Mouse (Mus musculus) thymus, adult 2 months (tissue): ENCODE measurements around the gene Fosl1. TPM values are rescaled to one million over a fixed set of nuclear protein-coding genes. Genes with fewer than 3 reads are reported as not detected.

Experiments
- DNase-seq: peaks from one replicate; pipeline ENCODE4 v3.0.0; 2021
- H3K27ac ChIP-seq: fragments of 200-500 bp; 2 replicates; pipeline ENCODE4 v1.5.1; 2012; ENCODE audit warnings: low read length, control low read depth; ENCODE audit not compliant: control insufficient read depth, insufficient read depth
- H3K27me3 ChIP-seq: fragments of 200-500 bp; 2 replicates; pipeline ENCODE4 v1.6.1; 2012; ENCODE audit warnings: mild to moderate bottlenecking, low read length, moderate library complexity, mixed read lengths; ENCODE audit not compliant: control insufficient read depth, insufficient read depth
- H3K36me3 ChIP-seq: fragments of 200-500 bp; 2 replicates; pipeline ENCODE4 v1.6.1; 2012; ENCODE audit warnings: mild to moderate bottlenecking, low read length, moderate library complexity; ENCODE audit not compliant: control insufficient read depth, insufficient read depth
- H3K4me1 ChIP-seq: fragments of 200-500 bp; replicated peaks from 2 replicates; pipeline ENCODE4 v1.6.1; 2012; ENCODE audit warnings: low read length; ENCODE audit not compliant: control insufficient read depth, insufficient read depth
- H3K4me3 ChIP-seq: fragments of 200-500 bp; 2 replicates; pipeline ENCODE4 v1.5.1; 2012; ENCODE audit warnings: mild to moderate bottlenecking, low read length, control low read depth, moderate library complexity; ENCODE audit not compliant: control insufficient read depth, insufficient read depth
- CTCF ChIP-seq: fragments of 200-500 bp; IDR thresholded peaks from 2 replicates; pipeline ENCODE4 v1.5.1; 2012; ENCODE audit warnings: mild to moderate bottlenecking, control low read depth, low read length, moderate library complexity, borderline replicate concordance; ENCODE audit not compliant: control insufficient read depth, poor library complexity, insufficient read depth; ENCODE audit errors: extremely low read depth
- POLR2A ChIP-seq: fragments of 200-500 bp; IDR thresholded peaks from 2 replicates; pipeline ENCODE4 v1.6.1; 2012; ENCODE audit warnings: mild to moderate bottlenecking, low read length, control low read depth, moderate library complexity; ENCODE audit not compliant: control insufficient read depth, poor library complexity, insufficient read depth; ENCODE audit errors: extremely low read depth
- WGBS: fragments of 180-500 bp; shearing (Covaris S2); methylation state at CpG from one replicate; pipeline ENCODE4 v1.1.7; 2018; 5-methylcytosine and 5-hydroxymethylcytosine counted together
- polyA plus RNA-seq: library from polyadenylated mRNA; depleted of rRNA; stranded (reverse); fragments of >200 nt; gene quantifications from 2 replicates; pipeline ENCODE4 v1.2.3, GENCODE M21; 2012

The Fosl1 gene
- polyA plus RNA-seq, 1 experiment: 0.16 TPM

GRCm38 (mm10) chr19:5418750-5419466 is 28.4 kb upstream of the Fosl1 start:
- 96% methylated on average over 8 of the region's 8 CpGs for WGBS
- DNase-seq: no peak
- no peak overlapping the region for H3K27ac ChIP-seq
- H3K36me3 ChIP-seq: peaks cover 11% of the 10 kb centered on the region; the same call in 1 of the 2 replicates
- H3K4me1 ChIP-seq: peaks cover 19% of the 10 kb centered on the region
- H3K27me3 ChIP-seq: no peaks in the 10 kb centered on the region
- TF ChIP-seq CTCF (no peak), POLR2A (no peak)
- no peak overlapping the region for H3K4me3 ChIP-seq

- Histone ChIP-seq H3K36me3 (peaks cover 11% of the 10 kb centered on the region; the same call in 1 of the 2 replicates), H3K27ac (no peak overlapping the region), H3K4me1 (peaks cover 18% of the 10 kb centered on the region), H3K27me3 (no peaks in the 10 kb centered on the region), H3K4me3 (no peak overlapping the region)
- WGBS: 96% methylated on average over 9 of the region's 9 CpGs
- TF ChIP-seq POLR2A: no peak
- TF ChIP-seq CTCF: no peak
- DNase-seq: no peak
These were observed 27.7 kb upstream of the Fosl1 start for GRCm38 (mm10) chr19:5419630-5420029.

- TF ChIP-seq CTCF (no peak), POLR2A (no peak)
- no peak overlapping the region for H3K4me3 ChIP-seq
- H3K27me3 ChIP-seq: no peaks in the 10 kb centered on the region
- no peak for DNase-seq
- H3K4me1 ChIP-seq: peaks cover 18% of the 10 kb centered on the region
- H3K36me3 ChIP-seq: peaks cover 11% of the 10 kb centered on the region; the same call in 1 of the 2 replicates
- no peak overlapping the region for H3K27ac ChIP-seq
- 95% methylated on average over 6 of the region's 6 CpGs for WGBS
These were observed 26.8 kb upstream of the Fosl1 start for GRCm38 (mm10) chr19:5420579-5420978.

- peaks cover 29% of the 10 kb centered on the region for H3K4me1 ChIP-seq
- TF ChIP-seq CTCF: no peak
- TF ChIP-seq POLR2A: no peak
- no peak overlapping the region for H3K27ac ChIP-seq
- no peak for DNase-seq
- no peaks in the 10 kb centered on the region for H3K27me3 ChIP-seq
- H3K36me3 ChIP-seq: peaks cover 15% of the 10 kb centered on the region; the same call in 1 of the 2 replicates
- WGBS: 82% methylated on average over 5 of the region's 5 CpGs
- no peak overlapping the region for H3K4me3 ChIP-seq
These were observed 25.6 kb upstream of the Fosl1 start for GRCm38 (mm10) chr19:5421784-5422183.

DNA sequence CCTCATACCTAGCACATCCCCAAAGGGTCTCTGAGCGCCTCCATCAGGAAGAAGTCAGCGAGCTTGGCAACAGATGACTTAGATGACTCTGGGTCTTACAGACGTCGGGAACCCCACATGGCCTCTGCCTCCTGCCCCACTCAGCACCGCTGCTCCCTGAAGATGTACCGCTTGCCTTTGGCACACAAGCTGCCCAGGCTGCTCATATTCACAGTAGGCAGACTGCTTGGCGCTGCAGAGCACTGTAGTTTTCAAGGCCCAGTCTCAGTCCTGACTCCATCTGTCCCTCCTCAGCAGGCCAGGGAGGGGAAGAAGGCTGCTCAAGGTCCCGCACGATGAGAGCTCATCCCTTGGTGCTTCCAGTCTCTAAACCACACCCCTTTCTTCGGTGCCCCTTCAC is 25.1 kb upstream of the Fosl1 start:
- no peak overlapping the region for H3K27ac ChIP-seq
- no peaks in the 10 kb centered on the region for H3K27me3 ChIP-seq
- H3K4me1 ChIP-seq: peaks cover 32% of the 10 kb centered on the region
- TF ChIP-seq POLR2A (no peak), CTCF (no peak)
- no peak overlapping the region for H3K4me3 ChIP-seq
- WGBS: 91% methylated on average over 10 of the region's 10 CpGs
- H3K36me3 ChIP-seq: peaks cover 18% of the 10 kb centered on the region; the same call in 1 of the 2 replicates
- DNase-seq: no peak

DNA sequence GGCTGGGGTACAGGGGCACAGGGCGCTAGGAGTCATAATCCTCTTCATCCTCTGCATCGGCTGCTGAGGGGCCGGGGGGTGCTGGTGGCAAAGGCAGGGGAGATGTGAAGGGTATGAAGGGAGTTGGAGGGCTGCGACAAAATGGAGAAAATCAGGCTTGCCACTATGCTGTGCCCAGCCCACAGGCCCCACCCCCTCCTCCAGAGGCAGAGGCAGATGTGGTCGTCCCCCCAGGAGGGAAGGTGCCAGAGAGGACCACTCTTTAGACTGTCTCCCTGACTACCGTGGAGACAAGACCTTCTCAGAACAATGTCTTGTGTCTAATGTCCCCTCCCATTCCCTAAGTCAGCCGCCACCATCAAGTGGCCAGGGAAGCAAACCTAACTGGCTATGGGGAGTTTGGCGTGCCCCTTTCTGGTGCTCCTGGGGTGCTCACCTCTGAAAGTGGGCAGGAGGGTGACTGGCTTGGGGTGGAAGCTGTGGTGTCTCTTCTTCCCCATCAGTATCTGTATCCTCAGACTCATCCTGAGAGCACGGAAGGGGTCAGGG is 24.4 kb upstream of the Fosl1 start:
- peaks cover 32% of the 10 kb centered on the region for H3K4me1 ChIP-seq
- 0 out of 2 replicates have a peak, but pooled peaks cover 11% of the 10 kb centered on the region for H3K36me3 ChIP-seq
- no peak for TF ChIP-seq POLR2A
- TF ChIP-seq CTCF: no peak
- no peak overlapping the region for H3K27ac ChIP-seq
- 93% methylated on average over 9 of the region's 9 CpGs for WGBS
- no peak overlapping the region for H3K4me3 ChIP-seq
- H3K27me3 ChIP-seq: no peaks in the 10 kb centered on the region
- DNase-seq: no peak

DNA sequence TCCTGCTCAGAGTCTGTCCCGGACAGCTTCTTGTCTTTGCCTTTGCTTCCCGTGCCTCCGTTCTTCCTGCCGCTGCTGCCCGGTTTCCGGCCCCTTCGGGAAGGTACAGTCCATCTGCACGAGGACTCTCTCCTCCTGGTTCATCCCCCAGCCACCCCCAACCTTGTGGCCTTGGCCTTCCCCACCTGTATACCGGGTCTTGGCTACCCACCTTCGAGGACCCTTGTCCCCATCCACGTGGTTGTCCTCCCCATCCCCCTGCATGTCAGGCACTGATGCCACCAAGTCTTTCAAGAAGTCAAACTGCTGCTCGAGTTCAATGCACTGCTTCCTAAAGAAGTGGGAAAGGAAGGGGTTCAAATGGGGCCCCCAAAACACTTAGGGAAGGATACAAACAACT is 23.8 kb upstream of the Fosl1 start:
- TF ChIP-seq POLR2A: no peak
- TF ChIP-seq CTCF: no peak
- peaks cover 32% of the 10 kb centered on the region for H3K4me1 ChIP-seq
- H3K4me3 ChIP-seq: peak overlapping the region; percentile 63
- WGBS: 60% methylated on average over 12 of the region's 12 CpGs
- H3K27ac ChIP-seq: no peak overlapping the region
- H3K36me3 ChIP-seq: 0 out of 2 replicates have a peak, but pooled peaks cover 8% of the 10 kb centered on the region
- H3K27me3 ChIP-seq: no peaks in the 10 kb centered on the region
- no peak for DNase-seq
